Mouse (Mus musculus): ENCODE measurements around the gene Gm8909. TPM values are rescaled to one million over a fixed set of nuclear protein-coding genes. Genes with fewer than 3 reads are reported as not detected.
"Not testable (repeated sequence)": the region's sequence is repeated elsewhere in the genome, so short reads cannot be mapped to it uniquely, and the experiment has no call there.

Gene Gm8909
- total and polyA plus RNA-seq, 3 experiments = 0.25 to 35.5 TPM; not detected in 1

GRCm38 (mm10) chr17:36161129-36162051 lies 6.9 kb downstream of the Gm8909 start:
- H3K27ac ChIP-seq (ENCODE audit: insufficient read depth, low read depth) = no peak overlapping the region
- in situ Hi-C loops (cut with MboI; ENCODE audit: low pct_ligation_motif_present, low pct_unique_long_range_greater_than_20kb, low sequenced_read_pairs) (no loop called here), dilution Hi-C loops (cut with MboI; ENCODE audit: extremely low pct_ligation_motif_present, extremely low pct_unique_long_range_greater_than_20kb, low sequenced_read_pairs) (no loop called here)
- no peak for DNase-seq (ENCODE audit: extremely low read depth)
- H3K4me1 ChIP-seq (ENCODE audit: control insufficient read depth in 1 of 2, insufficient read depth in 2 of 2) = no peaks in the 10 kb centered on the region
- H3K79me2 ChIP-seq (replicated peaks; ENCODE audit: control insufficient read depth, extremely low read depth, insufficient read depth, poor library complexity, severe bottlenecking) = no peaks in the 10 kb centered on the region
- no peak overlapping the region for H3K4me3 ChIP-seq (replicated peaks in 1 of 3; ENCODE audit: low read depth in 2 of 3, low read length in 2 of 3, poor library complexity in 1 of 3)
- H3K9me3 ChIP-seq (replicated peaks; ENCODE audit: low read length) = no peaks in the 10 kb centered on the region
- TF ChIP-seq ELF1 (IDR thresholded peaks at IDR 0.05; ENCODE audit: low read depth, low read length) (no peak), ZKSCAN1 (IDR thresholded peaks at IDR 0.05; ENCODE audit: borderline replicate concordance, low read depth, low read length) (no peak), JUN (IDR thresholded peaks at IDR 0.05; ENCODE audit: insufficient read depth, low read depth, low read length) (no peak), MAZ (IDR thresholded peaks at IDR 0.05; ENCODE audit: low read depth, low read length) (no peak), POLR2AphosphoS2 (IDR thresholded peaks at IDR 0.05; ENCODE audit: low read depth, low read length) (no peak), RAD21 (IDR thresholded peaks at IDR 0.05; ENCODE audit: low read depth, low read length) (no peak), ZMIZ1 (IDR thresholded peaks at IDR 0.05; ENCODE audit: low read depth, low read length) (no peak), JUND (conservative IDR thresholded peaks at IDR 0.05; ENCODE audit: low read depth, low read length) (no peak), PAX5 (IDR thresholded peaks at IDR 0.05; ENCODE audit: low read length) (no peak), MXI1 (IDR thresholded peaks at IDR 0.05; ENCODE audit: low read depth, low read length) (no peak), MAX (IDR thresholded peaks at IDR 0.05; ENCODE audit: low read length) (no peak), ETS1 (conservative IDR thresholded peaks at IDR 0.05; ENCODE audit: low read depth, low read length) (no peak), NRF1 (IDR thresholded peaks at IDR 0.05; ENCODE audit: low read depth, low read length) (no peak), POLR2A (IDR thresholded peaks at IDR 0.05; ENCODE audit: low read depth, low read length) (no peak), KAT2A (IDR thresholded peaks at IDR 0.05; ENCODE audit: insufficient replicate concordance, low read length) (no peak), NELFE (IDR thresholded peaks at IDR 0.05; ENCODE audit: low read depth, low read length) (no peak), TCF12 (IDR thresholded peaks at IDR 0.05; ENCODE audit: low read depth, low read length) (no peak), USF2 (conservative IDR thresholded peaks at IDR 0.05; ENCODE audit: low read depth, low read length) (no peak)
- H3K4me2 ChIP-seq (ENCODE audit: insufficient read depth, low read depth, poor library complexity, severe bottlenecking) = no peak overlapping the region
- no peak overlapping the region for H3K9ac ChIP-seq (ENCODE audit: insufficient read depth, low read depth)
- H3K36me3 ChIP-seq (replicated peaks in 1 of 2; ENCODE audit: control insufficient read depth in 1 of 2, insufficient read depth in 1 of 2, low read length in 1 of 2) = no peaks in the 10 kb centered on the region
- H3K27me3 ChIP-seq (replicated peaks) = peaks cover 3% of the 10 kb centered on the region

GRCm38 (mm10) chr17:36158264-36158663 lies 10.1 kb downstream of the Gm8909 start:
- H3K4me2 ChIP-seq (ENCODE audit: insufficient read depth, low read depth, poor library complexity, severe bottlenecking) = not testable (repeated sequence)

GRCm38 (mm10) chr17:36157782-36158181 lies 10.6 kb downstream of the Gm8909 start:
- DNase-seq (ENCODE audit: extremely low read depth); H3K9me3 ChIP-seq (replicated peaks; ENCODE audit: low read length); H3K9ac ChIP-seq (ENCODE audit: insufficient read depth, low read depth); H3K4me2 ChIP-seq (ENCODE audit: insufficient read depth, low read depth, poor library complexity, severe bottlenecking); H3K36me3 ChIP-seq (replicated peaks in 1 of 2; ENCODE audit: control insufficient read depth in 1 of 2, insufficient read depth in 1 of 2, low read length in 1 of 2); H3K79me2 ChIP-seq (replicated peaks; ENCODE audit: control insufficient read depth, extremely low read depth, insufficient read depth, poor library complexity, severe bottlenecking); H3K27me3 ChIP-seq (replicated peaks); H3K27ac ChIP-seq (ENCODE audit: insufficient read depth, low read depth); H3K4me3 ChIP-seq (replicated peaks in 1 of 3; ENCODE audit: low read depth in 2 of 3, low read length in 2 of 3, poor library complexity in 1 of 3); H3K4me1 ChIP-seq (ENCODE audit: control insufficient read depth in 1 of 2, insufficient read depth in 2 of 2); dilution Hi-C loops (cut with MboI; ENCODE audit: extremely low pct_ligation_motif_present, extremely low pct_unique_long_range_greater_than_20kb, low sequenced_read_pairs): not testable (repeated sequence)
- in situ Hi-C loops (cut with MboI; ENCODE audit: low pct_ligation_motif_present, low pct_unique_long_range_greater_than_20kb, low sequenced_read_pairs) = loop anchor here (10.0 kb wide), 1 partner anchor 63 kb away; no protein-coding TSS in a partner anchor

More at GRCm38 (mm10) chr17:36158264-36158663, 10.1 kb downstream of the Gm8909 start:
- H3K27me3 ChIP-seq (replicated peaks); H3K79me2 ChIP-seq (replicated peaks; ENCODE audit: control insufficient read depth, extremely low read depth, insufficient read depth, poor library complexity, severe bottlenecking); dilution Hi-C loops (cut with MboI; ENCODE audit: extremely low pct_ligation_motif_present, extremely low pct_unique_long_range_greater_than_20kb, low sequenced_read_pairs); H3K4me3 ChIP-seq (replicated peaks in 1 of 3; ENCODE audit: low read depth in 2 of 3, low read length in 2 of 3, poor library complexity in 1 of 3); H3K27ac ChIP-seq (ENCODE audit: insufficient read depth, low read depth); DNase-seq (ENCODE audit: extremely low read depth); H3K9me3 ChIP-seq (replicated peaks; ENCODE audit: low read length); H3K4me1 ChIP-seq (ENCODE audit: control insufficient read depth in 1 of 2, insufficient read depth in 2 of 2); H3K9ac ChIP-seq (ENCODE audit: insufficient read depth, low read depth); H3K36me3 ChIP-seq (replicated peaks in 1 of 2; ENCODE audit: control insufficient read depth in 1 of 2, insufficient read depth in 1 of 2, low read length in 1 of 2): not testable (repeated sequence)
- in situ Hi-C loops (cut with MboI; ENCODE audit: low pct_ligation_motif_present, low pct_unique_long_range_greater_than_20kb, low sequenced_read_pairs) = loop anchor here (10.0 kb wide), 1 partner anchor 63 kb away; no protein-coding TSS in a partner anchor

All from CH12.LX (cell line).